Mouse (Mus musculus): ENCODE results near the gene Snd1. TPM values are rescaled to one million over a fixed set of nuclear protein-coding genes. Genes with fewer than 3 reads are reported as not detected.

Snd1 gene
- polyA plus RNA-seq (2012; rRNA removed): 35.6 and 36.7 TPM in 2 replicates

GRCm38 (mm10) chr6:28474839-28475238 is at the start of gene Snd1:
Snd1 (plus strand) TSS chr6:28475139.

GRCm38 (mm10) chr6:28427096-28427839 is 47.7 kb upstream of the Snd1 start, which contains the start of gene Fscn3:
Fscn3 (plus strand) TSS chr6:28427789.

GRCm38 (mm10) chr6:28428290-28428689 is 46.6 kb upstream of the Snd1 start, which contains the start of gene Gcc1:
Gcc1 (minus strand) TSS chr6:28428390.

GRCm38 (mm10) chr6:28449253-28449652 is 25.7 kb upstream of the Snd1 start, which contains the start of gene Pax4:
Pax4 (minus strand) TSS chr6:28449353.

GRCm38 (mm10) chr6:28831011-28831853 is 356.3 kb downstream of the Snd1 start, which contains the start of gene Lrrc4:
Lrrc4 (minus strand) TSS chr6:28831747.

Other genes starting within 250 kb of the Snd1 start
- gene Zfp800, start 77.1 kb upstream of the Snd1 start, polyA plus RNA-seq (2012; rRNA removed): 9.7 and 10.9 TPM in 2 replicates
- 244 and 326 TPM in 2 replicates for gene Arf5, start 51.6 kb upstream of the Snd1 start, polyA plus RNA-seq (2012; rRNA removed)
- gene Fscn3, start 47.4 kb upstream of the Snd1 start, polyA plus RNA-seq (2012; rRNA removed): 0.29 and 0.46 TPM in 2 replicates
- gene Gcc1, start 46.7 kb upstream of the Snd1 start, polyA plus RNA-seq (2012; rRNA removed): 3.2 TPM in 2 replicates
- gene Pax4, start 25.8 kb upstream of the Snd1 start, polyA plus RNA-seq (2012; rRNA removed): not detected in 2 replicates

All from liver, embryonic 14 days (tissue).